Mouse (Mus musculus): ENCODE measurements at regions not wholly inside any gene's neighbourhood (a gene's known extent, or its start where the extent isn't known, plus 50 kb on each side); places are given as distances from the start of the nearest gene placed in this dataset.

GRCm38 (mm10) chr12:9091951-9092350 lies 62.2 kb downstream of the Ttc32 start:
- no peak for DNase-seq (ENCODE audit: low spot score in 2 of 2)

- no peak for DNase-seq (ENCODE audit: low spot score in 2 of 2)
Observed at GRCm38 (mm10) chr12:9095061-9095460, 65.3 kb downstream of the Ttc32 start.

GRCm38 (mm10) chr12:9106416-9106815 lies 76.6 kb downstream of the Ttc32 start:
- no peak for DNase-seq (ENCODE audit: low spot score in 2 of 2)

GRCm38 (mm10) chr12:9109806-9110205 lies 80.0 kb downstream of the Ttc32 start:
- DNase-seq (ENCODE audit: low spot score in 2 of 2) = no peak

GRCm38 (mm10) chr12:9112161-9112674 lies 82.4 kb downstream of the Ttc32 start:
- no peak for DNase-seq (ENCODE audit: low spot score in 2 of 2)

GRCm38 (mm10) chr12:9113652-9114051 lies 83.9 kb downstream of the Ttc32 start:
- DNase-seq (ENCODE audit: low spot score in 2 of 2) = no peak

GRCm38 (mm10) chr12:9114061-9114460 lies 84.3 kb downstream of the Ttc32 start:
- DNase-seq (ENCODE audit: low spot score in 2 of 2) = no peak

GRCm38 (mm10) chr12:9118576-9118975 lies 88.8 kb downstream of the Ttc32 start:
- DNase-seq (ENCODE audit: low spot score in 2 of 2) = no peak

- DNase-seq (ENCODE audit: low spot score in 2 of 2) = no peak
Observed at GRCm38 (mm10) chr12:9127931-9128550, 98.2 kb downstream of the Ttc32 start.

- no peak for DNase-seq (ENCODE audit: low spot score in 2 of 2)
Observed at GRCm38 (mm10) chr12:9128581-9129275, 98.9 kb downstream of the Ttc32 start.

- DNase-seq (ENCODE audit: low spot score in 2 of 2) = no peak
Observed at GRCm38 (mm10) chr12:9132621-9133020, 102.8 kb downstream of the Ttc32 start.

- no peak for DNase-seq (ENCODE audit: low spot score in 2 of 2)
Observed at GRCm38 (mm10) chr12:9133890-9134870, 104.4 kb downstream of the Ttc32 start.

- DNase-seq (ENCODE audit: low spot score in 2 of 2) = no peak
Observed at GRCm38 (mm10) chr12:9151001-9151400, 121.2 kb downstream of the Ttc32 start.

GRCm38 (mm10) chr12:9151426-9151825 lies 121.6 kb downstream of the Ttc32 start:
- no peak for DNase-seq (ENCODE audit: low spot score in 2 of 2)

GRCm38 (mm10) chr12:9154491-9154890 lies 124.7 kb downstream of the Ttc32 start:
- no peak for DNase-seq (ENCODE audit: low spot score in 2 of 2)

GRCm38 (mm10) chr12:9156794-9157193 lies 127.0 kb downstream of the Ttc32 start:
- no peak for DNase-seq (ENCODE audit: low spot score in 2 of 2)

GRCm38 (mm10) chr12:9158751-9159150 lies 129.0 kb downstream of the Ttc32 start:
- DNase-seq (ENCODE audit: low spot score in 2 of 2) = no peak

GRCm38 (mm10) chr12:9165367-9165940 lies 135.7 kb downstream of the Ttc32 start:
- no peak for DNase-seq (ENCODE audit: low spot score in 2 of 2)

- DNase-seq (ENCODE audit: low spot score in 2 of 2) = peak in 1 of 2 experiments; percentile 9
Observed at GRCm38 (mm10) chr12:9166218-9166908, 136.6 kb downstream of the Ttc32 start.

GRCm38 (mm10) chr12:9169008-9169407 lies 139.2 kb downstream of the Ttc32 start:
- DNase-seq (ENCODE audit: low spot score in 2 of 2) = no peak

- DNase-seq (ENCODE audit: low spot score in 2 of 2) = no peak
Observed at GRCm38 (mm10) chr12:9173680-9174079, 143.9 kb downstream of the Ttc32 start.
